Mouse (Mus musculus) spleen, adult 18-20 months (tissue): ENCODE data around the gene Neurl2.

Source experiments
- DNase-seq, 2 experiments: peaks; one replicate each; pipeline ENCODE4 v3.0.0; 2022; ENCODE audit warnings: mixed read lengths in 2 of 2

Neurl2 gene

DNA sequence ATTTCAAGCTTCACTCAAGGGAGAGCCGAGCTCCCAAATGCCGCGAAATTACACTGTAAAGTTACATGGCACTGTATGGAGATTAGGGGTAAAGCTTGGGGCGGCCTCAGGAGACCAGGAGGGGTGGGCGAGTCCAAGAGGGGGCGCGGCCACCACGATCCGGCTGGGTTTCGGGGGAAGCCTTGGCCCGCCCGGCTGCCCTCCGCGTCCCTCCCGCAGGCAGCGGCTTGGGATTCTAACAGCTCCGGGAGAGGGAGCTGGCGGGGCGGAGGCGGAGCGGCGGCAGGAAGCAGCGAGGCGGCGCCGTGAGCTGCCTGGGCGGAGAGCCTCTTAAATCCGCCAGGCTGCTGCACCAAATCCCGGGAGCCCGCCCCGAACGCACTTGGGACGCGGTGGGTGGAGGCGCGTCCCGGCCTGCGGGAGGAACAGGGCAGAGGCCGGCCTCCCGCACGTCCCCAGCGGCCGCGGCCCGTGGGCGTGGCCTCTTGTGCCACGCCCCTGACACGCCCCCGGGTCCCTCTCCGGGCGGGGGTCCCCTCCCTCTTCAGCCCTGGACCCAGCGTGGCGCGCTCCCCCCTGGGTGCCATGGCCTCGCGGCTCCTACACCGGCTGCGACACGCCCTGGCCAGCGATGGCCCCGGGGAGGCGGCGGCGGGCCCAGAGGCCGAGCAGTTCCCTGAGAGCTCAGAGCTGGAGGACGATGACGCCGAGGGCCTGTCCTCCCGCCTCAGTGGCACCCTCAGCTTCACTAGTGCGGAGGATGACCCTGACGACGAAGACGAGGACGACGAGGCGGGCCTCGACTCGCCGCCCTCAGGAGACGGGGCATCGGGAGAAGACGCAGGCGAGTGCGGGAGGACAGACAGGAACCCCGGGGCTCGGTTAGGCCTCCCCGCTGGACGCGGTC, 47.5 kb downstream of the Neurl2 start, which contains the start of gene Snx21:
Snx21 (plus strand) TSS at position 343 of the 907 bp plus-strand sequence.
- peak; percentile 62 to 68 for DNase-seq

DNA sequence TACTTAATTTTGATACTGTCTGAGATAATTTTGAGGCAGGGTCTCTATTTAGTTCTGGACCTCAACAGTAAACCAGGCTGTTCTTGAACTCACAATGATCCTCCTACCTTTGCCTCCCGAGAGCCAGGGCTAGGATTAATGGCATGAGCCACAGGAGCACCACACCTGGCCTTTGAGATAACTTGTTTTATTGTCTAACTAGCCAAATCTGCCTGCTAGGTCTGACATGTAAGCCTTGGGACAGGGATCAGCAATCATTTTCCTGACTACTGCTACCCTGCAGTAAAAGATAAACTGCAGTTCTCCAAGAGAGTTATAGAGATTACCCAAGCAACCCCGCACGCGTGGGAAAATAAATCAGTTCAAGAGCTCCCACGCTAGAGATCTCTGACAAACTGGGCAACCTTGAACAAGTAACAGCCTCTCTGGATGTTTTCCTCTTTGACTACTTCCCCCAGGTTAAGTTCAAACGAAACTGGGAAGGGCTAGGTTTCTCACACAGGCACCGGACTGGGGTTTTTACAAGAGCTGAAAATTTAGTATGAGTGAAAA, 48.3 kb downstream of the Neurl2 start:
- DNase-seq, result no peak

DNA sequence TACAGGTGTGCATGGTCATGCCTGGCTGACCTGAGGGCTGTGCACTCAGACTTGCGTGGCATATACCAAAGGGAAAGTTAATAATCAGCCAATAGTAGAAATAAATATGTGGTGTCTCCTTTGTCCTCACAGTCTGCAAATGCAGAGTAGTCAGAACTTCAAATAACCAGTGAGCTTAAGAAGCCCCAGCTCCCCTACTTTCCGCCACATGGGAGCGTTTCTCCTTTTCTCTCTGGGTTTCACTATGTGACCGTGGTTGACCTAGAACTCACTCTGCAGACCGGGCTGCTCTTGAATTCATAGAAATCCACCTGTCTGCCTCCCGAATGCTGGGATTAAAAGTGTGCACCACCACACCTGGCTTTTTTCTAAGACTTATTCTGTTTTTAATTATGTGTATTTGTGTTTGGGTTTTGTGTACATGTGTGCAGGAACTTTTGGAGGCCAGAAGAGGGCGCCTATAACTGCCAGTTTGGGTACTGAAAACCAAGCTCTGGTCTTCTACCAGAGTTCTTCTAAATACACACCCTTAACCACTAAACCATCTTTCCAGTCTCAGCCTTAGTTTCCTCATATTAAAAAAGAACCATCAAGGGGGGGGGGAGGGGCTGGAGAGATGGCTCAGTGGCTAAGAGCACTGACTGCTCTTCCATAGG, 49.2 kb downstream of the Neurl2 start:
- DNase-seq, result no peak

DNA sequence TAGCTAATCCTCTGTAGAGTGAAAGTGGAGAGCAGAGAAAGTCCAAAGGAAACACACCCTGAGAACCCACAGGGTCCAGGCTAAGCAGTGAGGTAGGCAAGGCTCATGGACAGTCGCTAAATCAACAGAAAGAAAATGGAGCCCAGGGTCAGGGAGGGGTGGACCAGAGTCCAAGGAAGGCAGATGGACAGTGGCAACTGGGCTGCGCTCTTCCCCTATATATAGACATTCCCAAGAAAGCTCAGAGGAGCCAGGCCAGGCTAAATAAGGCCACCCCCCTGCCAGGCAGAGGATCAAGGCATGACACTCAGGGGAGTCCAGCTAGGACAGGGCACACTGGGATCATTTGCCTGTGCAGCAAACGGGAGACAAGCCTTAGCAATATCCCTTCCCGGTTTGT, 51.4 kb downstream of the Neurl2 start:
- no peak for DNase-seq
